Mouse (Mus musculus) myocyte (in vitro differentiated cells): ENCODE results near the gene Pcdh9.

ENCODE experiments used
- CEBPB ChIP-seq: IDR thresholded peaks from 2 replicates; pipeline ENCODE4 v1.6.1; 2011; ENCODE audit warnings: mild to moderate bottlenecking, moderate library complexity; ENCODE audit not compliant: poor library complexity, insufficient read depth, severe bottlenecking
- E2F4 ChIP-seq: IDR thresholded peaks from one replicate; pipeline ENCODE4 v1.6.1; 2011; ENCODE audit warnings: mild to moderate bottlenecking, control low read depth, moderate library complexity; ENCODE audit not compliant: insufficient read depth
- MYOD1 ChIP-seq, 3 experiments: IDR thresholded peaks; one replicate each; pipeline ENCODE4 v1.6.1; 2011; ENCODE audit warnings: control low read depth in 2 of 3, low read depth in 2 of 3, mild to moderate bottlenecking in 2 of 3, moderate library complexity in 1 of 3; ENCODE audit not compliant: insufficient read length in 2 of 3, control insufficient read depth in 1 of 3
- POLR2A ChIP-seq: IDR thresholded peaks from one replicate; pipeline ENCODE4 v1.6.1; 2011; ENCODE audit warnings: low read depth, mild to moderate bottlenecking, control low read depth, moderate library complexity; ENCODE audit not compliant: insufficient read length
- REST ChIP-seq: IDR thresholded peaks from one replicate; pipeline ENCODE4 v1.6.1; 2011; ENCODE audit warnings: mild to moderate bottlenecking, control low read depth, moderate library complexity; ENCODE audit not compliant: insufficient read depth, insufficient read length
- TCF12 ChIP-seq: IDR thresholded peaks from one replicate; pipeline ENCODE4 v1.6.1; 2011; ENCODE audit warnings: mild to moderate bottlenecking, control low read depth; ENCODE audit not compliant: poor library complexity, insufficient read depth, severe bottlenecking

GRCm38 (mm10) chr14:93564361-93564760 is 326.1 kb downstream of the Pcdh9 start:
- TF ChIP-seq E2F4: no peak
- no peak for TF ChIP-seq POLR2A
- TF ChIP-seq MYOD1 (IDR thresholded peaks at IDR 0.05; ENCODE audit: control insufficient read depth in 1 of 3, insufficient read length in 2 of 3, low read depth in 2 of 3): no peak
- TF ChIP-seq REST: no peak
- TF ChIP-seq TCF12: no peak
- no peak for TF ChIP-seq CEBPB
